Mouse (Mus musculus) neutrophil, adult 65 days (primary cell): ENCODE measurements around the gene Vmn1r79. TPM values are rescaled to one million over a fixed set of nuclear protein-coding genes. Genes with fewer than 3 reads are reported as not detected.

Experiments used
- total RNA-seq: library from RNA; stranded (reverse); gene quantifications from 2 replicates; pipeline ENCODE4 v1.2.4, GENCODE M21; 2023

Vmn1r79 gene
- not detected in 2 replicates for total RNA-seq

DNA sequence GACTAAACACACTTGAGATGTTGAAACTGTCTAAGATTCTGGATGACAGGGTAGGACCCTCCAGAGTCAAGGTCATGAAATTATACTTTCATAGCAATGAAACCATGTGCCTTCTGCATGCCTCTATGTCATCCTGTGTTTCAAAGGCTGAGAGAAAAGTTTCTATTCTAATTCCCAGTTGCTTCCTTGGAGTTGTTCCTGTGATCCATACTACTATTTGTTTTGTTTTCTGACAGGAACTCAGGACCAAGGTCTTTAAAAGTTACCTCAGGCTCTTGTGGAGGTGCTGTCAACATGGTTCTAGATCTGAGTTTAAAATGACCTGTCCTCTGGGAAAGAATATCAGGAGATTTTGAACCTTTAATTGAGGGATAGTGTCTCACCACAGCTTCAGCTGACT is at the start of gene Vmn1r79:
Gene Vmn1r79, plus strand, starts transcription at position 301 of the 400 bp plus-strand sequence.

DNA sequence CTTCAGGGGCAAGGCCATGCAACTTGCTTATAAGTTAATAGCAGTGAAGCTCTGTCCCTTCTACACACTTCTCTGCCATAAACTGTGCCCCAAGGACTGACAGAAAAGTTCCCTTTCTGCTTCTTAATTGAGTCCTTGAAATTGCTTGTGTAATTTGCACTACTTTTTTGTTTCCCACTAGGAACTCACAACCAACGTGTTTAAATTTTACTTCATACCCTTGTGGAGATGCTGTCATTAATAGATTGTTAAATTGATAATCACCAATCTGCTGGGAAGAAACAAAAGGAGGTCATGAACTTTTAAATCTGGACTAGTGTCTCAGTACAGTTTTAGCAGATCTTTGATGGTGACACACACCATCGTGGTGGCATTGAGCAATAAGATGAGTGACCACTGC is 21.1 kb upstream of the Vmn1r79 start, which contains the start of gene Vmn1r78:
Gene Vmn1r78, plus strand, starts transcription at position 301 of the 400 bp plus-strand sequence.

DNA sequence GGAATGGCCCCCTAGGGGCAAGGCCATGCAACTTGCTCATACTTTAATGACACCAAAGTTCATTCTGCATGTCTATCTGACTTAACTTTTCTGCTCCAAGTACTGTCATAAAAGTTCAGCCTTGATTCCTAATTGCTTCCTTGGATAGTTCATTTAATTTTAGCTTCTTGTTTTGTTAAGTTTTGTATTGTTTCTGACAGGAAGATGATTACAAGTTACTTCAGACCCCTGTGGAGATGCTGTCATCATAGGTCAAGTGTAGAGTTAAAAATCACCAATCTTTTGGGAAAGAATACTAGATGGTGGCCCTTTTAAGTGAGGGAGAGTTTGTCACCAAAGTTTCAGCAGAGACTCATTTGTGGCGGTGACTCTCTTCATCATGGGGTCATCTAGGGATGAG is 17.9 kb downstream of the Vmn1r79 start, which contains the start of gene Vmn1r80:
Gene Vmn1r80, plus strand, starts transcription at position 301 of the 400 bp plus-strand sequence.

Other genes with a start within 250 kb of the Vmn1r79 start
- gene Vmn1r76, start 233.1 kb upstream of the Vmn1r79 start, total RNA-seq, result not detected in 2 replicates
- not detected in 2 replicates for gene Vmn1r77, start 134.5 kb upstream of the Vmn1r79 start, total RNA-seq
- gene Vmn1r78, start 21.0 kb upstream of the Vmn1r79 start, total RNA-seq, result not detected in 2 replicates
- gene Vmn1r80, start 18.0 kb downstream of the Vmn1r79 start, total RNA-seq, result not detected in 2 replicates
- gene Vmn1r81, start 97.0 kb downstream of the Vmn1r79 start, total RNA-seq, result not detected in 2 replicates
- not detected in 2 replicates for gene Vmn1r82, start 129.2 kb downstream of the Vmn1r79 start, total RNA-seq
- 0.23 and 0.82 TPM in 2 replicates for gene Vmn1r83, start 158.2 kb downstream of the Vmn1r79 start, total RNA-seq
- not detected in 2 replicates for gene Vmn1r84, start 198.0 kb downstream of the Vmn1r79 start, total RNA-seq